Mouse (Mus musculus) thymus, adult 2 months (tissue): ENCODE data around the gene Gpnmb.

Experiments used
- CTCF ChIP-seq: fragments of 200-500 bp; IDR thresholded peaks from 2 replicates; pipeline ENCODE4 v1.5.1; 2012; ENCODE audit warnings: mild to moderate bottlenecking, control low read depth, low read length, moderate library complexity, borderline replicate concordance; ENCODE audit not compliant: control insufficient read depth, poor library complexity, insufficient read depth; ENCODE audit errors: extremely low read depth
- POLR2A ChIP-seq: fragments of 200-500 bp; IDR thresholded peaks from 2 replicates; pipeline ENCODE4 v1.6.1; 2012; ENCODE audit warnings: mild to moderate bottlenecking, low read length, control low read depth, moderate library complexity; ENCODE audit not compliant: control insufficient read depth, poor library complexity, insufficient read depth; ENCODE audit errors: extremely low read depth

DNA sequence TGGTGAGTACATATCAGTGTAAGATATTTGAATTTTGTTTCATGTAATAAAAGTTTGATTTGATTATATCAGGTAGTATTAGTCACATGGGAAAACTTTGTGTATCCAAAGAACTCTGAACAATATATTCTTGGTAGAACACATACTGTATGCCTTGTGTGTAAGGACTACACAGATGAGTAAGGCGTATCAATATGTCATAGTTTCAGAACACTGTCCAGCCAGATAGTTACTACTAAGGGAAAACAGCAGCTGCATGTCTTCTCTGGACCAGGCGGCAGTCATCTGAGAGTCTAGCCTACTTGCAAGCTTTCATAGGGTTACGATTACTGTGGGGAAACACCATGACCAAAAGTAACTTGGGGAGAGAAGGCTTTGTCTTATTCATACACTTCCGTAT, 46.7 kb downstream of the Gpnmb start:
- TF ChIP-seq POLR2A (no peak), CTCF (no peak)
